Mouse (Mus musculus) embryo, embryonic 11.5 days (tissue): Measurements from ENCODE around the gene Gm21783.
"Not testable (repeated sequence)": the region's sequence is repeated elsewhere in the genome, so short reads cannot be mapped to it uniquely, and the experiment has no call there.

Source experiments
- DNase-seq: peaks from one replicate; pipeline ENCODE4 v3.0.0-alpha.2; 2012; ENCODE audit warnings: low read depth, low spot score

The Gm21783 gene

GRCm38 (mm10) chrY:44981163-44981562 is at the start of gene Gm21783:
Gene Gm21783, minus strand, starts transcription at chrY:44981263.
- not testable (repeated sequence) for DNase-seq
